Mouse (Mus musculus): ENCODE data around the gene Pabpc1l. TPM values are rescaled to one million over a fixed set of nuclear protein-coding genes. Genes with fewer than 3 reads are reported as not detected.

The Pabpc1l gene
- total and polyA plus RNA-seq, 3 experiments, result 0.32 to 0.90 (median 0.63) TPM

- no peaks in the 10 kb centered on the region for H3K27me3 ChIP-seq (ENCODE audit: control insufficient read depth, insufficient read depth, low read length)
- no peak overlapping the region for H3K9ac ChIP-seq (ENCODE audit: low read depth, low read length)
- H3K36me3 ChIP-seq (ENCODE audit: control insufficient read depth, insufficient read depth, low read length), result no peaks in the 10 kb centered on the region; the same call in 1 of the 2 replicates
- peaks cover 4% of the 10 kb centered on the region for H3K79me2 ChIP-seq (replicated peaks; ENCODE audit: control insufficient read depth, insufficient read depth, low read length)
- H3K4me3 ChIP-seq, result no peak overlapping the region
- DNase-seq, result no peak
- 63% methylated on average over 6 of the region's 6 CpGs for WGBS
- no peaks in the 10 kb centered on the region for H3K4me1 ChIP-seq (ENCODE audit: control insufficient read depth, insufficient read depth, low read length)
- H3K27ac ChIP-seq, result no peak overlapping the region
- intact Hi-C loops (cut with DNase I), result no loop called here
- TF ChIP-seq EP300 (IDR thresholded peaks at IDR 0.05; ENCODE audit: insufficient read depth, low read depth, low read length) (no peak), POLR2A (IDR thresholded peaks at IDR 0.05; ENCODE audit: insufficient read depth, low read depth, low read length) (no peak), CTCF (IDR thresholded peaks at IDR 0.05) (no peak)
Observed at GRCm38 (mm10) chr2:164079488-164079887, 54.2 kb downstream of the Pabpc1l start.

GRCm38 (mm10) chr2:164081577-164081976 is 56.3 kb downstream of the Pabpc1l start:
- intact Hi-C loops (cut with DNase I), result no loop called here
- no peak for DNase-seq
- 93% methylated on average over 10 of the region's 10 CpGs for WGBS

GRCm38 (mm10) chr2:164082175-164082574 is 56.9 kb downstream of the Pabpc1l start:
- Histone ChIP-seq H3K4me3 (no peak overlapping the region), H3K27ac (no peak overlapping the region), H3K9ac (ENCODE audit: low read depth, low read length) (no peak overlapping the region), H3K36me3 (ENCODE audit: control insufficient read depth, insufficient read depth, low read length) (no peaks in the 10 kb centered on the region; the same call in 1 of the 2 replicates), H3K4me1 (ENCODE audit: control insufficient read depth, insufficient read depth, low read length) (no peaks in the 10 kb centered on the region), H3K27me3 (ENCODE audit: control insufficient read depth, insufficient read depth, low read length) (no peaks in the 10 kb centered on the region), H3K79me2 (replicated peaks; ENCODE audit: control insufficient read depth, insufficient read depth, low read length) (no peaks in the 10 kb centered on the region)
- intact Hi-C loops (cut with DNase I), result no loop called here
- WGBS, result 75% methylated on average over 10 of the region's 10 CpGs
- no peak for TF ChIP-seq POLR2A (IDR thresholded peaks at IDR 0.05; ENCODE audit: insufficient read depth, low read depth, low read length)
- no peak for TF ChIP-seq EP300 (IDR thresholded peaks at IDR 0.05; ENCODE audit: insufficient read depth, low read depth, low read length)
- TF ChIP-seq CTCF (IDR thresholded peaks at IDR 0.05), result no peak
- no peak for DNase-seq

More at GRCm38 (mm10) chr2:164081577-164081976, 56.3 kb downstream of the Pabpc1l start:
- Histone ChIP-seq H3K36me3 (ENCODE audit: control insufficient read depth, insufficient read depth, low read length) (no peaks in the 10 kb centered on the region; the same call in 1 of the 2 replicates), H3K27ac (no peak overlapping the region), H3K4me1 (ENCODE audit: control insufficient read depth, insufficient read depth, low read length) (no peaks in the 10 kb centered on the region), H3K4me3 (no peak overlapping the region), H3K27me3 (ENCODE audit: control insufficient read depth, insufficient read depth, low read length) (no peaks in the 10 kb centered on the region), H3K9ac (ENCODE audit: low read depth, low read length) (no peak overlapping the region), H3K79me2 (replicated peaks; ENCODE audit: control insufficient read depth, insufficient read depth, low read length) (no peaks in the 10 kb centered on the region)
- TF ChIP-seq CTCF (IDR thresholded peaks at IDR 0.05) (no peak), EP300 (IDR thresholded peaks at IDR 0.05; ENCODE audit: insufficient read depth, low read depth, low read length) (no peak), POLR2A (IDR thresholded peaks at IDR 0.05; ENCODE audit: insufficient read depth, low read depth, low read length) (no peak)

GRCm38 (mm10) chr2:164083609-164084341 is 58.5 kb downstream of the Pabpc1l start:
- Histone ChIP-seq H3K9ac (ENCODE audit: low read depth, low read length) (no peak overlapping the region), H3K27me3 (ENCODE audit: control insufficient read depth, insufficient read depth, low read length) (no peaks in the 10 kb centered on the region), H3K27ac (no peak overlapping the region; the same call in 1 of the 2 replicates), H3K4me3 (no peak overlapping the region), H3K36me3 (ENCODE audit: control insufficient read depth, insufficient read depth, low read length) (no peaks in the 10 kb centered on the region; the same call in 1 of the 2 replicates), H3K4me1 (ENCODE audit: control insufficient read depth, insufficient read depth, low read length) (no peaks in the 10 kb centered on the region), H3K79me2 (replicated peaks; ENCODE audit: control insufficient read depth, insufficient read depth, low read length) (no peaks in the 10 kb centered on the region)
- WGBS, result 85% methylated on average over 19 of the region's 19 CpGs
- DNase-seq, result peak in 1 of 2 experiments; percentile 72
- intact Hi-C loops (cut with DNase I), result no loop called here
- TF ChIP-seq CTCF (IDR thresholded peaks at IDR 0.05), result no peak
- TF ChIP-seq EP300 (IDR thresholded peaks at IDR 0.05; ENCODE audit: insufficient read depth, low read depth, low read length), result no peak
- no peak for TF ChIP-seq POLR2A (IDR thresholded peaks at IDR 0.05; ENCODE audit: insufficient read depth, low read depth, low read length)

GRCm38 (mm10) chr2:164084342-164084700 is 59.1 kb downstream of the Pabpc1l start:
- peak in 1 of 2 experiments; percentile 32 for DNase-seq
- Histone ChIP-seq H3K9ac (ENCODE audit: low read depth, low read length) (no peak overlapping the region), H3K36me3 (ENCODE audit: control insufficient read depth, insufficient read depth, low read length) (no peaks in the 10 kb centered on the region; the same call in 1 of the 2 replicates), H3K4me3 (no peak overlapping the region), H3K27me3 (ENCODE audit: control insufficient read depth, insufficient read depth, low read length) (no peaks in the 10 kb centered on the region), H3K4me1 (ENCODE audit: control insufficient read depth, insufficient read depth, low read length) (no peaks in the 10 kb centered on the region), H3K79me2 (replicated peaks; ENCODE audit: control insufficient read depth, insufficient read depth, low read length) (no peaks in the 10 kb centered on the region), H3K27ac (no peak overlapping the region)
- intact Hi-C loops (cut with DNase I), result no loop called here
- 85% methylated on average over 7 of the region's 7 CpGs for WGBS
- TF ChIP-seq POLR2A (IDR thresholded peaks at IDR 0.05; ENCODE audit: insufficient read depth, low read depth, low read length) (no peak), EP300 (IDR thresholded peaks at IDR 0.05; ENCODE audit: insufficient read depth, low read depth, low read length) (no peak), CTCF (IDR thresholded peaks at IDR 0.05) (no peak)

GRCm38 (mm10) chr2:164087416-164088017 is 62.3 kb downstream of the Pabpc1l start:
- no peak for DNase-seq
- Histone ChIP-seq H3K9ac (ENCODE audit: low read depth, low read length) (no peak overlapping the region), H3K4me1 (ENCODE audit: control insufficient read depth, insufficient read depth, low read length) (no peaks in the 10 kb centered on the region), H3K27ac (no peak overlapping the region), H3K36me3 (ENCODE audit: control insufficient read depth, insufficient read depth, low read length) (no peaks in the 10 kb centered on the region; the same call in 1 of the 2 replicates), H3K79me2 (replicated peaks; ENCODE audit: control insufficient read depth, insufficient read depth, low read length) (no peaks in the 10 kb centered on the region), H3K27me3 (ENCODE audit: control insufficient read depth, insufficient read depth, low read length) (no peaks in the 10 kb centered on the region), H3K4me3 (no peak overlapping the region)
- TF ChIP-seq CTCF (IDR thresholded peaks at IDR 0.05) (no peak), EP300 (IDR thresholded peaks at IDR 0.05; ENCODE audit: insufficient read depth, low read depth, low read length) (no peak), POLR2A (IDR thresholded peaks at IDR 0.05; ENCODE audit: insufficient read depth, low read depth, low read length) (no peak)
- 81% methylated on average over 6 of the region's 6 CpGs for WGBS
- intact Hi-C loops (cut with DNase I), result no loop called here

Measured in heart, adult 2 months (tissue).